Mouse (Mus musculus): ENCODE data around the gene B4galnt1.
"Not testable (repeated sequence)": the region's sequence is repeated elsewhere in the genome, so short reads cannot be mapped to it uniquely, and the experiment has no call there.

DNA sequence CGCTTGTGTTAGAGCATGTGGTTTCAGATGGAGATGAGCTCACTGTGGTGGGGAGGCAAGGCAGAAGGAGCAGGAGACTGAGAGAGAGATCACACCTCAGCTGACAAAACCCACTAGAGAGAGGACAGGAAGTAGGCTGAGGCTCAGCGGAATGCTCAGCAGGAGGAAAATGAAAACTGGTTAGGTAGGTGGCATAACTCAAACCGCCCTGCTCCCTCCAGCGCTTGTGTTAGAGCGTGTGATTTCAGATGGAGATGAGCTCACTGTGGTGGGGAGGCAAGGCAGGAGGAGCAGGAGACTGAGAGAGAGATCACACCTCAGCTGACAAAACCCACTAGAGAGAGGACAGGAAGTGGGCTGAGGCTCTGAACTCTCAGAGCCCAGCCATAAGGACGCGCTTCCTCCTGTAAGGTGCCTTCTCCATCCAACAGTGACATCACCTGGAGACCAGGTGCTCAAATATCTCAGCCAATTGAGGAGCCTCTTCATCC is 2.2 kb upstream of the B4galnt1 start:
- not testable (repeated sequence) for TF ChIP-seq CTCF (IDR thresholded peaks at IDR 0.05; ENCODE audit: borderline replicate concordance, control insufficient read depth, extremely low read depth, insufficient read depth, low read length, poor library complexity); POLR2A (IDR thresholded peaks at IDR 0.05; ENCODE audit: control insufficient read depth, extremely low read depth, insufficient read depth, low read length, poor library complexity)

Data from thymus, adult 2 months (tissue).